Mouse (Mus musculus): ENCODE data around the gene Obscn. TPM values are rescaled to one million over a fixed set of nuclear protein-coding genes. Genes with fewer than 3 reads are reported as not detected.

The Obscn gene
- polyA plus RNA-seq, 1 experiment from 2014 or later = 1.2 TPM

- H3K9me3 ChIP-seq (ENCODE audit: control insufficient read depth, low read length) = no peaks in the 10 kb centered on the region
- 74% methylated on average over 9 of the region's 9 CpGs for WGBS
- H3K36me3 ChIP-seq (ENCODE audit: control insufficient read depth, insufficient read depth, low read length) = peaks cover 18% of the 10 kb centered on the region
- H3K27me3 ChIP-seq (replicated peaks; ENCODE audit: control insufficient read depth, insufficient read depth, low read length) = peaks cover 13% of the 10 kb centered on the region
- no peak overlapping the region for H3K27ac ChIP-seq (ENCODE audit: low read depth, low read length)
- H3K4me3 ChIP-seq (ENCODE audit: low read depth, low read length) = no peak overlapping the region
- no peak for DNase-seq (ENCODE audit: low spot score)
- no peak overlapping the region for H3K4me2 ChIP-seq
- no peak for ATAC-seq (replicated peaks; ENCODE audit: low FRiP score)
- peaks cover 21% of the 10 kb centered on the region for H3K4me1 ChIP-seq (replicated peaks; ENCODE audit: control insufficient read depth, insufficient read depth, low read length)
- H3K9ac ChIP-seq (ENCODE audit: low read depth, low read length) = no peak overlapping the region
Observed at GRCm38 (mm10) chr11:58990794-58991193, 145.4 kb downstream of the Obscn start.

- 89% methylated on average over 17 of the region's 17 CpGs for WGBS
- Histone ChIP-seq H3K4me1 (replicated peaks; ENCODE audit: control insufficient read depth, insufficient read depth, low read length) (peaks cover 19% of the 10 kb centered on the region), H3K9me3 (ENCODE audit: control insufficient read depth, low read length) (no peaks in the 10 kb centered on the region), H3K9ac (ENCODE audit: low read depth, low read length) (no peak overlapping the region), H3K4me3 (ENCODE audit: low read depth, low read length) (no peak overlapping the region), H3K27ac (ENCODE audit: low read depth, low read length) (no peak overlapping the region), H3K27me3 (replicated peaks; ENCODE audit: control insufficient read depth, insufficient read depth, low read length) (peaks cover 8% of the 10 kb centered on the region; the same call in 1 of the 2 replicates), H3K4me2 (no peak overlapping the region), H3K36me3 (ENCODE audit: control insufficient read depth, insufficient read depth, low read length) (peaks cover 20% of the 10 kb centered on the region)
- no peak for ATAC-seq (replicated peaks; ENCODE audit: low FRiP score)
- no peak for DNase-seq (ENCODE audit: low spot score)
Observed at GRCm38 (mm10) chr11:58990141-58990540, 146.1 kb downstream of the Obscn start.

GRCm38 (mm10) chr11:58989166-58989565 lies 147.0 kb downstream of the Obscn start:
- Histone ChIP-seq H3K36me3 (ENCODE audit: control insufficient read depth, insufficient read depth, low read length) (peaks cover 20% of the 10 kb centered on the region), H3K4me1 (replicated peaks; ENCODE audit: control insufficient read depth, insufficient read depth, low read length) (peaks cover 13% of the 10 kb centered on the region), H3K27ac (ENCODE audit: low read depth, low read length) (no peak overlapping the region), H3K9me3 (ENCODE audit: control insufficient read depth, low read length) (no peaks in the 10 kb centered on the region), H3K4me3 (ENCODE audit: low read depth, low read length) (no peak overlapping the region), H3K9ac (ENCODE audit: low read depth, low read length) (no peak overlapping the region), H3K4me2 (no peak overlapping the region), H3K27me3 (replicated peaks; ENCODE audit: control insufficient read depth, insufficient read depth, low read length) (peaks cover under 1% of the 10 kb centered on the region; the same call in 1 of the 2 replicates)
- DNase-seq (ENCODE audit: low spot score) = no peak
- ATAC-seq (replicated peaks; ENCODE audit: low FRiP score) = no peak
- 95% methylated on average over 4 of the region's 4 CpGs for WGBS

- Histone ChIP-seq H3K27ac (ENCODE audit: low read depth, low read length) (no peak overlapping the region), H3K4me1 (replicated peaks; ENCODE audit: control insufficient read depth, insufficient read depth, low read length) (peaks cover 3% of the 10 kb centered on the region; the same call in 1 of the 2 replicates), H3K9ac (ENCODE audit: low read depth, low read length) (no peak overlapping the region), H3K9me3 (ENCODE audit: control insufficient read depth, low read length) (no peaks in the 10 kb centered on the region), H3K36me3 (ENCODE audit: control insufficient read depth, insufficient read depth, low read length) (peaks cover 34% of the 10 kb centered on the region), H3K4me2 (no peak overlapping the region), H3K27me3 (replicated peaks; ENCODE audit: control insufficient read depth, insufficient read depth, low read length) (no peaks in the 10 kb centered on the region), H3K4me3 (ENCODE audit: low read depth, low read length) (no peak overlapping the region)
- DNase-seq (ENCODE audit: low spot score) (no peak), ATAC-seq (replicated peaks; ENCODE audit: low FRiP score) (no peak)
- WGBS = 85% methylated on average over 3 of the region's 3 CpGs
Observed at GRCm38 (mm10) chr11:58985299-58985917, 150.8 kb downstream of the Obscn start.

GRCm38 (mm10) chr11:58984657-58985056 lies 151.5 kb downstream of the Obscn start:
- Histone ChIP-seq H3K4me1 (replicated peaks; ENCODE audit: control insufficient read depth, insufficient read depth, low read length) (peaks cover 10% of the 10 kb centered on the region), H3K27me3 (replicated peaks; ENCODE audit: control insufficient read depth, insufficient read depth, low read length) (no peaks in the 10 kb centered on the region), H3K4me2 (no peak overlapping the region), H3K4me3 (ENCODE audit: low read depth, low read length) (no peak overlapping the region), H3K9ac (ENCODE audit: low read depth, low read length) (no peak overlapping the region), H3K27ac (ENCODE audit: low read depth, low read length) (no peak overlapping the region), H3K36me3 (ENCODE audit: control insufficient read depth, insufficient read depth, low read length) (peaks cover 34% of the 10 kb centered on the region), H3K9me3 (ENCODE audit: control insufficient read depth, low read length) (no peaks in the 10 kb centered on the region)
- 95% methylated on average over 7 of the region's 7 CpGs for WGBS
- DNase-seq (ENCODE audit: low spot score) (no peak), ATAC-seq (replicated peaks; ENCODE audit: low FRiP score) (no peak)

GRCm38 (mm10) chr11:58983691-58984341 lies 152.4 kb downstream of the Obscn start:
- no peaks in the 10 kb centered on the region for H3K27me3 ChIP-seq (replicated peaks; ENCODE audit: control insufficient read depth, insufficient read depth, low read length)
- ATAC-seq (replicated peaks; ENCODE audit: low FRiP score) (no peak), DNase-seq (ENCODE audit: low spot score) (no peak)
- no peaks in the 10 kb centered on the region for H3K9me3 ChIP-seq (ENCODE audit: control insufficient read depth, low read length)
- H3K9ac ChIP-seq (ENCODE audit: low read depth, low read length) = no peak overlapping the region
- peaks cover 27% of the 10 kb centered on the region for H3K36me3 ChIP-seq (ENCODE audit: control insufficient read depth, insufficient read depth, low read length)
- no peak overlapping the region for H3K27ac ChIP-seq (ENCODE audit: low read depth, low read length)
- H3K4me3 ChIP-seq (ENCODE audit: low read depth, low read length) = no peak overlapping the region
- WGBS = 89% methylated on average over 6 of the region's 6 CpGs
- H3K4me1 ChIP-seq (replicated peaks; ENCODE audit: control insufficient read depth, insufficient read depth, low read length) = peaks cover 18% of the 10 kb centered on the region
- no peak overlapping the region for H3K4me2 ChIP-seq

- Histone ChIP-seq H3K4me3 (ENCODE audit: low read depth, low read length) (no peak overlapping the region), H3K36me3 (ENCODE audit: control insufficient read depth, insufficient read depth, low read length) (peaks cover 25% of the 10 kb centered on the region), H3K27ac (ENCODE audit: low read depth, low read length) (no peak overlapping the region), H3K9ac (ENCODE audit: low read depth, low read length) (no peak overlapping the region), H3K4me1 (replicated peaks; ENCODE audit: control insufficient read depth, insufficient read depth, low read length) (peaks cover 19% of the 10 kb centered on the region), H3K9me3 (ENCODE audit: control insufficient read depth, low read length) (no peaks in the 10 kb centered on the region), H3K4me2 (no peak overlapping the region), H3K27me3 (replicated peaks; ENCODE audit: control insufficient read depth, insufficient read depth, low read length) (no peaks in the 10 kb centered on the region)
- no peak for ATAC-seq (replicated peaks; ENCODE audit: low FRiP score)
- WGBS = 87% methylated on average over 18 of the region's 18 CpGs
- DNase-seq (ENCODE audit: low spot score) = no peak
Observed at GRCm38 (mm10) chr11:58982471-58983097, 153.6 kb downstream of the Obscn start.

- H3K4me2 ChIP-seq = no peak overlapping the region
- no peak overlapping the region for H3K9ac ChIP-seq (ENCODE audit: low read depth, low read length)
- H3K36me3 ChIP-seq (ENCODE audit: control insufficient read depth, insufficient read depth, low read length) = peaks cover 20% of the 10 kb centered on the region
- peaks cover 19% of the 10 kb centered on the region for H3K4me1 ChIP-seq (replicated peaks; ENCODE audit: control insufficient read depth, insufficient read depth, low read length)
- no peaks in the 10 kb centered on the region for H3K27me3 ChIP-seq (replicated peaks; ENCODE audit: control insufficient read depth, insufficient read depth, low read length)
- no peak for ATAC-seq (replicated peaks; ENCODE audit: low FRiP score)
- no peaks in the 10 kb centered on the region for H3K9me3 ChIP-seq (ENCODE audit: control insufficient read depth, low read length)
- no peak overlapping the region for H3K27ac ChIP-seq (ENCODE audit: low read depth, low read length)
- no peak overlapping the region for H3K4me3 ChIP-seq (ENCODE audit: low read depth, low read length)
- no peak for DNase-seq (ENCODE audit: low spot score)
- WGBS = 63% methylated on average over 14 of the region's 14 CpGs
Observed at GRCm38 (mm10) chr11:58981541-58982447, 154.4 kb downstream of the Obscn start.
